Mouse (Mus musculus): ENCODE measurements around the gene Thap4. TPM values are rescaled to one million over a fixed set of nuclear protein-coding genes. Genes with fewer than 3 reads are reported as not detected.

The Thap4 gene
- 35.9 and 54.2 TPM in 2 replicates for polyA plus RNA-seq (2012; rRNA removed)

GRCm38 (mm10) chr1:93754573-93755290, at the start of gene Thap4:
TSS of gene Thap4 (minus strand) at chr1:93754864.

GRCm38 (mm10) chr1:93803556-93804507, 49.2 kb upstream of the Thap4 start, which contains the start of gene Ing5:
TSS of gene Ing5 (plus strand) at chr1:93803965.

GRCm38 (mm10) chr1:93801741-93802238, 47.1 kb upstream of the Thap4 start, which contains the start of gene Dtymk:
TSS of gene Dtymk (minus strand) at chr1:93801934.

GRCm38 (mm10) chr1:93751290-93751689, 3.4 kb downstream of the Thap4 start, which contains the start of gene Atg4b:
TSS of gene Atg4b (plus strand) at chr1:93751500.

GRCm38 (mm10) chr1:93685401-93686244, 69.0 kb downstream of the Thap4 start, which contains the start of gene Bok:
TSS of gene Bok (plus strand) at chr1:93685660.

GRCm38 (mm10) chr1:93658559-93658958, 96.1 kb downstream of the Thap4 start, which contains the start of gene Stk25:
TSS of gene Stk25 (minus strand) at chr1:93658659.

Other genes starting within 250 kb of the Thap4 start
- 1.9 and 2.5 TPM in 2 replicates for gene Farp2, start 242.8 kb downstream of the Thap4 start, polyA plus RNA-seq (2012; rRNA removed)
- 48.1 and 48.5 TPM in 2 replicates for gene Stk25, start 96.2 kb downstream of the Thap4 start, polyA plus RNA-seq (2012; rRNA removed)
- gene Bok, start 69.2 kb downstream of the Thap4 start, polyA plus RNA-seq (2012; rRNA removed) = 75.2 and 100 TPM in 2 replicates
- gene Atg4b, start 3.4 kb downstream of the Thap4 start, polyA plus RNA-seq (2012; rRNA removed) = 17.9 and 19.4 TPM in 2 replicates
- 10.0 and 11.4 TPM in 2 replicates for gene Dtymk, start 47.1 kb upstream of the Thap4 start, polyA plus RNA-seq (2012; rRNA removed)
- 2.2 and 2.7 TPM in 2 replicates for gene Ing5, start 49.1 kb upstream of the Thap4 start, polyA plus RNA-seq (2012; rRNA removed)
- 3.1 and 5.8 TPM in 2 replicates for gene D2hgdh, start 70.0 kb upstream of the Thap4 start, polyA plus RNA-seq (2012; rRNA removed)
- gene Gal3st2, start 106.4 kb upstream of the Thap4 start, polyA plus RNA-seq (2012; rRNA removed) = 0.03 and 0.11 TPM in 2 replicates
- gene Gal3st2b, start 163.4 kb upstream of the Thap4 start, polyA plus RNA-seq (2012; rRNA removed) = not detected in 2 replicates
- gene Gal3st2c, start 235.6 kb upstream of the Thap4 start, polyA plus RNA-seq (2012; rRNA removed) = not detected in 2 replicates